Mouse (Mus musculus): ENCODE results near the gene Rabgap1l. TPM values are rescaled to one million over a fixed set of nuclear protein-coding genes. Genes with fewer than 3 reads are reported as not detected.

The Rabgap1l gene
- polyA plus RNA-seq, 1 experiment from 2014 or later: 12.0 TPM

DNA sequence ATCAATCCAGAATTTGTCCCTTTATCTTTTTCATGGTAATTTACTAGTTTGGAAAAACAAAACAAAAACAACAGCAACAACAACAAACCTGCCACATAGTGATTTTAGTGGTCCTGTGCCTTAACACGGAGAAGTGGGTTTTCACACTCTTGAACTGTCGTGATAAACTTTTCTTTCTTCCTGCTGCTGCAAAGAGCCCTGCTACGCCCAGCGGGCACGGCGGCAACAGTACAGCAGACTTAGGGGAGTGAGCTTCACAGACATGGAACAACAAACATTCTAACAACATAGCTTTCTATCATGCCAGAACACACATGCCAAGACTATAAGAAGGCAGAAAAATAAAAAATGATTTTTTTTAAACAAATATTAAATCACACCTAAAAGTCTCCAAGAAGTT, 486.7 kb downstream of the Rabgap1l start:
- WGBS: 52% methylated on average over 6 of the region's 6 CpGs
- H3K4me3 ChIP-seq (replicated peaks; ENCODE audit: low read depth, low read length): no peak overlapping the region

GRCm38 (mm10) chr1:160305826-160306225, 487.2 kb downstream of the Rabgap1l start:
- no peaks in the 10 kb centered on the region for H3K4me1 ChIP-seq (replicated peaks; ENCODE audit: insufficient read depth, low read length)
- ATAC-seq (replicated peaks; ENCODE audit: low FRiP score, low read depth): no peak
- H3K9me3 ChIP-seq (replicated peaks; ENCODE audit: low read length): no peaks in the 10 kb centered on the region
- H3K9ac ChIP-seq (ENCODE audit: low read depth, low read length): no peak overlapping the region
- no peak for TF ChIP-seq CTCF (IDR thresholded peaks at IDR 0.05; ENCODE audit: low read depth)
- no peak overlapping the region for H3K4me2 ChIP-seq (ENCODE audit: low read length)
- DNase-seq (ENCODE audit: low spot score): no peak
- H3K36me3 ChIP-seq (ENCODE audit: insufficient read depth, low read length): no peaks in the 10 kb centered on the region
- H3K27ac ChIP-seq: no peak overlapping the region
- no peaks in the 10 kb centered on the region for H3K27me3 ChIP-seq (ENCODE audit: insufficient read depth, low read length)
- 85% methylated on average over 1 of the region's 1 CpGs for WGBS
- no peak overlapping the region for H3K4me3 ChIP-seq (replicated peaks; ENCODE audit: low read depth, low read length)

More for the DNA sequence above, 486.7 kb downstream of the Rabgap1l start:
- Histone ChIP-seq H3K4me1 (replicated peaks; ENCODE audit: insufficient read depth, low read length) (no peaks in the 10 kb centered on the region), H3K9me3 (replicated peaks; ENCODE audit: low read length) (no peaks in the 10 kb centered on the region), H3K27me3 (ENCODE audit: insufficient read depth, low read length) (no peaks in the 10 kb centered on the region), H3K9ac (ENCODE audit: low read depth, low read length) (no peak overlapping the region), H3K36me3 (ENCODE audit: insufficient read depth, low read length) (no peaks in the 10 kb centered on the region), H3K4me2 (ENCODE audit: low read length) (no peak overlapping the region), H3K27ac (no peak overlapping the region)
- ATAC-seq (replicated peaks; ENCODE audit: low FRiP score, low read depth): no peak
- TF ChIP-seq CTCF (IDR thresholded peaks at IDR 0.05; ENCODE audit: low read depth): no peak
- no peak for DNase-seq (ENCODE audit: low spot score)

DNA sequence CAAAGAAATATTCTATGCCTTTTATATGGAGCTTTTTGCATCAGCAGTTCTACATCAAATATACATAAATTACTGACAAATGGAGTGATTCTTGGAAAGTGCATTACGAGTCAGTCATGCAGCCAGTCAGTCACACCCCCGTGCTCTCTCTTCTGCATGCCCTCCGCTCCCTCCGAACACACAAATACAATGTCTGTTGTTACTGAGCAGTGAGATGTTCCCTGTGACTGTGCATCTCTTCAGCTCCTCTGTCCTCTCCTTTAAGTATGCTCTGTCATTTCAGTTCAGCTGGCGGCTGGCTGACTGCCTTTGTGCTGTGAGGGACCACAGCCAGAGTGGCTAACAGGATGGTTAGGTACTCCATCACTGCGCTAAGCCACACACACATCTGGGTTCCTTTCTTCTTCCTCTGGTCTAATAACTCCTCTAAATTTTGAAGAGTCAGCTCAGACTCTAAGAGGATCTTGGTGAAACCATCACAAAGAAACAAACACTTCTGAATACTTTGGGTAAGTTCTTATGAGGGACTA, 488.0 kb downstream of the Rabgap1l start:
- WGBS: 60% methylated on average over 6 of the region's 6 CpGs
- no peaks in the 10 kb centered on the region for H3K36me3 ChIP-seq (ENCODE audit: insufficient read depth, low read length)

GRCm38 (mm10) chr1:160302268-160302667, 490.7 kb downstream of the Rabgap1l start:
- no peak for TF ChIP-seq CTCF (IDR thresholded peaks at IDR 0.05; ENCODE audit: low read depth)
- WGBS: 90% methylated on average over 1 of the region's 1 CpGs
- Histone ChIP-seq H3K9me3 (replicated peaks; ENCODE audit: low read length) (no peaks in the 10 kb centered on the region), H3K27ac (no peak overlapping the region), H3K4me3 (replicated peaks; ENCODE audit: low read depth, low read length) (no peak overlapping the region), H3K36me3 (ENCODE audit: insufficient read depth, low read length) (no peaks in the 10 kb centered on the region), H3K4me1 (replicated peaks; ENCODE audit: insufficient read depth, low read length) (no peaks in the 10 kb centered on the region), H3K9ac (ENCODE audit: low read depth, low read length) (no peak overlapping the region), H3K4me2 (ENCODE audit: low read length) (no peak overlapping the region), H3K27me3 (ENCODE audit: insufficient read depth, low read length) (no peaks in the 10 kb centered on the region)
- ATAC-seq (replicated peaks; ENCODE audit: low FRiP score, low read depth) (no peak), DNase-seq (ENCODE audit: low spot score) (no peak)

More for the DNA sequence above, 488.0 kb downstream of the Rabgap1l start:
- H3K4me3 ChIP-seq (replicated peaks; ENCODE audit: low read depth, low read length): no peak overlapping the region
- H3K4me2 ChIP-seq (ENCODE audit: low read length): no peak overlapping the region
- DNase-seq (ENCODE audit: low spot score) (no peak), ATAC-seq (replicated peaks; ENCODE audit: low FRiP score, low read depth) (no peak)
- no peaks in the 10 kb centered on the region for H3K27me3 ChIP-seq (ENCODE audit: insufficient read depth, low read length)
- H3K9ac ChIP-seq (ENCODE audit: low read depth, low read length): no peak overlapping the region
- no peak for TF ChIP-seq CTCF (IDR thresholded peaks at IDR 0.05; ENCODE audit: low read depth)
- no peak overlapping the region for H3K27ac ChIP-seq
- H3K9me3 ChIP-seq (replicated peaks; ENCODE audit: low read length): no peaks in the 10 kb centered on the region
- no peaks in the 10 kb centered on the region for H3K4me1 ChIP-seq (replicated peaks; ENCODE audit: insufficient read depth, low read length)

- Histone ChIP-seq H3K4me2 (ENCODE audit: low read length) (no peak overlapping the region), H3K4me3 (replicated peaks; ENCODE audit: low read depth, low read length) (no peak overlapping the region), H3K36me3 (ENCODE audit: insufficient read depth, low read length) (no peaks in the 10 kb centered on the region), H3K27me3 (ENCODE audit: insufficient read depth, low read length) (no peaks in the 10 kb centered on the region), H3K4me1 (replicated peaks; ENCODE audit: insufficient read depth, low read length) (no peaks in the 10 kb centered on the region), H3K27ac (no peak overlapping the region), H3K9me3 (replicated peaks; ENCODE audit: low read length) (no peaks in the 10 kb centered on the region), H3K9ac (ENCODE audit: low read depth, low read length) (no peak overlapping the region)
- WGBS: 79% methylated on average over 6 of the region's 6 CpGs
- ATAC-seq (replicated peaks; ENCODE audit: low FRiP score, low read depth) (no peak), DNase-seq (ENCODE audit: low spot score) (no peak)
- no peak for TF ChIP-seq CTCF (IDR thresholded peaks at IDR 0.05; ENCODE audit: low read depth)
These were observed 491.9 kb downstream of the Rabgap1l start for GRCm38 (mm10) chr1:160301156-160301555.

DNA sequence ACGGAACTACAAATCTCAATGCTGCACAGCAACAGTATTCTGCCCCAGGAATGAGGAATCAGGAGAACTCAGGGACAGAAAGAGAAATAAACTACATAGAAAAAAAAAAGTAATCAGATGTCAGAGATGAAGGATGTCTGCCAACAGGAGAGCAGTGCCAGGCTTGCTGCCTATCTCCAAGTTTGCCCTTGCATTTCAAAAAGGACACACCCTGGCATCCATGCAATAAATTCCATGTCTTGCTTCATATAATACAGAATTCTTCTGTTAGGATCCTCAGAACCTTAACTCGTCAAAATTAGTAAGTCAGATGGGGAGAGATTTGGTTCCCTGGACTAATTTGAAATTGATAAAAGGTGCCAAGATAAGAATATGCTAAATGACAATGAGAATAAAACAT, 492.3 kb downstream of the Rabgap1l start:
- H3K4me1 ChIP-seq (replicated peaks; ENCODE audit: insufficient read depth, low read length): no peaks in the 10 kb centered on the region
- H3K9ac ChIP-seq (ENCODE audit: low read depth, low read length): no peak overlapping the region
- 93% methylated on average over 2 of the region's 2 CpGs for WGBS
- ATAC-seq (replicated peaks; ENCODE audit: low FRiP score, low read depth): no peak
- H3K27me3 ChIP-seq (ENCODE audit: insufficient read depth, low read length): no peaks in the 10 kb centered on the region
- TF ChIP-seq CTCF (IDR thresholded peaks at IDR 0.05; ENCODE audit: low read depth): no peak
- no peak overlapping the region for H3K4me3 ChIP-seq (replicated peaks; ENCODE audit: low read depth, low read length)
- DNase-seq (ENCODE audit: low spot score): no peak
- H3K27ac ChIP-seq: no peak overlapping the region
- no peaks in the 10 kb centered on the region for H3K9me3 ChIP-seq (replicated peaks; ENCODE audit: low read length)
- H3K4me2 ChIP-seq (ENCODE audit: low read length): no peak overlapping the region
- no peaks in the 10 kb centered on the region for H3K36me3 ChIP-seq (ENCODE audit: insufficient read depth, low read length)

GRCm38 (mm10) chr1:160299979-160300378, 493.0 kb downstream of the Rabgap1l start:
- no peak for ATAC-seq (replicated peaks; ENCODE audit: low FRiP score, low read depth)
- no peaks in the 10 kb centered on the region for H3K27me3 ChIP-seq (ENCODE audit: insufficient read depth, low read length)
- no peak for DNase-seq (ENCODE audit: low spot score)
- H3K9ac ChIP-seq (ENCODE audit: low read depth, low read length): no peak overlapping the region
- no peak overlapping the region for H3K4me3 ChIP-seq (replicated peaks; ENCODE audit: low read depth, low read length)
- TF ChIP-seq CTCF (IDR thresholded peaks at IDR 0.05; ENCODE audit: low read depth): no peak
- H3K9me3 ChIP-seq (replicated peaks; ENCODE audit: low read length): no peaks in the 10 kb centered on the region
- H3K27ac ChIP-seq: no peak overlapping the region
- no peaks in the 10 kb centered on the region for H3K36me3 ChIP-seq (ENCODE audit: insufficient read depth, low read length)
- H3K4me2 ChIP-seq (ENCODE audit: low read length): no peak overlapping the region
- WGBS: 72% methylated on average over 4 of the region's 4 CpGs
- no peaks in the 10 kb centered on the region for H3K4me1 ChIP-seq (replicated peaks; ENCODE audit: insufficient read depth, low read length)

All from kidney, postnatal 0 days (tissue).